In genomic region chr17:29067847-29068246, GRCm38 (mm10) we compare ENCODE assay signal across 1 mouse cellular context.
TF ChIP-seq lines count a peak whose summit lies in the region.

No protein-coding gene starts in this region.

TF ChIP-seq in MEL, 35 proteins besides CTCF, POLR2A, EP300 and RAD21 (continued from another document):
- TF ChIP-seq USF1 (IDR thresholded peaks at IDR 0.05; ENCODE audit: low read depth, low read length) = no peak
- TF ChIP-seq POLR2AphosphoS5 (IDR thresholded peaks at IDR 0.05; ENCODE audit: borderline replicate concordance, low read depth, low read length) = no peak
- no peak for TF ChIP-seq GABPA (IDR thresholded peaks at IDR 0.05; ENCODE audit: low read depth, low read length)
- TF ChIP-seq BHLHE40 (IDR thresholded peaks at IDR 0.05; ENCODE audit: borderline replicate concordance, low read depth, low read length) = no peak
